Mouse (Mus musculus) heart, postnatal 0 days (tissue): Measurements from ENCODE around the gene Gm27021. TPM values are rescaled to one million over a fixed set of nuclear protein-coding genes. Genes with fewer than 3 reads are reported as not detected.
"Not testable (repeated sequence)": the region's sequence is repeated elsewhere in the genome, so short reads cannot be mapped to it uniquely, and the experiment has no call there.

Experiments
- ATAC-seq: fragments of 200-750 bp; cut with Nextera tagmentation; 2 replicates; pipeline ENCODE4 v1.8.0; 2017; ENCODE audit warnings: low read depth, moderate number of reproducible peaks, moderate library complexity; ENCODE audit not compliant: insufficient read depth
- DNase-seq: peaks from one replicate; pipeline ENCODE4 v3.0.0-alpha.2; 2016; ENCODE audit warnings: low spot score
- H3K27ac ChIP-seq: fragments of 300-500 bp; sonication (generic); 2 replicates; pipeline ENCODE4 v1.5.1; 2014; ENCODE audit warnings: low read depth, mild to moderate bottlenecking
- H3K27me3 ChIP-seq: fragments of 300-500 bp; sonication (generic); 2 replicates; pipeline ENCODE4 v1.6.1; 2014; ENCODE audit warnings: low read length, mixed read lengths; ENCODE audit not compliant: control insufficient read depth, insufficient read depth
- H3K36me3 ChIP-seq: fragments of 300-500 bp; sonication (generic); replicated peaks from 2 replicates; pipeline ENCODE4 v1.6.1; 2014; ENCODE audit warnings: low read length, mixed read lengths; ENCODE audit not compliant: control insufficient read depth, insufficient read depth
- H3K4me1 ChIP-seq: fragments of 300-500 bp; sonication (generic); 2 replicates; pipeline ENCODE4 v1.6.1; 2014; ENCODE audit warnings: antibody characterized with exemption; ENCODE audit not compliant: control insufficient read depth, insufficient read depth
- H3K4me2 ChIP-seq: fragments of 300-500 bp; sonication (generic); 2 replicates; pipeline ENCODE4 v1.6.1; 2014; ENCODE audit warnings: low read depth, mild to moderate bottlenecking, low read length, moderate library complexity
- H3K4me3 ChIP-seq: fragments of 300-500 bp; sonication (generic); 2 replicates; pipeline ENCODE4 v1.5.1; 2014; ENCODE audit warnings: low read depth, low read length
- H3K9ac ChIP-seq: fragments of 300-500 bp; sonication (generic); replicated peaks from 2 replicates; pipeline ENCODE4 v1.6.1; 2014; ENCODE audit warnings: low read depth, low read length, mixed read lengths
- H3K9me3 ChIP-seq: fragments of 300-500 bp; sonication (generic); replicated peaks from 2 replicates; pipeline ENCODE4 v1.6.1; 2016; ENCODE audit warnings: low read length; ENCODE audit not compliant: control insufficient read depth
- CTCF ChIP-seq: IDR thresholded peaks from 2 replicates; pipeline ENCODE4 v1.5.1; 2016; ENCODE audit warnings: antibody characterized with exemption, control low read depth, low read depth
- EP300 ChIP-seq: IDR thresholded peaks from 2 replicates; pipeline ENCODE4 v1.6.1; 2016; ENCODE audit warnings: antibody characterized with exemption, low read depth
- WGBS: fragments of 180-500 bp; shearing (Covaris S2); extraction: QIAGEN DNeasy Blood & Tissue Kit; methylation state at CpG from one replicate; pipeline ENCODE4 v1.1.7; 2014; 5-methylcytosine and 5-hydroxymethylcytosine counted together
- polyA plus RNA-seq: library from polyadenylated mRNA; unstranded; fragments of >200 nt; fragmentation: Nextera tagmentation; extraction: Ambion mirVana; gene quantifications from 2 replicates; pipeline ENCODE4 v1.2.1, GENCODE M21; 2015
- total RNA-seq: library from RNA; depleted of rRNA; stranded (reverse); fragments of >200 nt; gene quantifications from 2 replicates; pipeline ENCODE4 v1.2.3, GENCODE M21; 2014; ENCODE audit warnings: low replicate concordance

The Gm27021 gene
- total and polyA plus RNA-seq, 2 experiments from 2014 or later: 1.1 to 5.4 TPM

DNA sequence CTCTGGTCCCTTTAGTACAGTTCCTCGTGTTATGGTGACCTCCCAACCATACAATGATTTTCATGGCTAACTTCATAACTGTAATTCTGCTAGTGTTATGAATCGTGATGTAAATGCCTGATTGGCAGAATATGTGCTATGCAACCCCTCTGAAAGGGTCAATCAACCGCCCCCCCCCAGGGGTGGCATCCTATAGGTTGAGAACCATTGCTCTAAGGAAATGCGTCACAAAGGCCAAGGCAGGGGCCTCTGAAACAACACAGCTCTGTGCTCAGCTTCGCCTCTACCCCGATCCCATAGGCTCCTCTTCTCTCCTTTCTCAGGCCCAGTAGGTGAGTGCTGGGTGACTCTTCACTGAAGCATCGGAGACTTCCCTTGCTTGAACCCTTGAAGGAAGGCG is 17.7 kb upstream of the Gm27021 start:
- Histone ChIP-seq H3K4me2 (no peak overlapping the region), H3K36me3 (no peaks in the 10 kb centered on the region), H3K4me1 (no peaks in the 10 kb centered on the region), H3K9me3 (no peaks in the 10 kb centered on the region), H3K4me3 (no peak overlapping the region), H3K9ac (no peak overlapping the region), H3K27me3 (0 out of 2 replicates have a peak, but pooled peaks cover 6% of the 10 kb centered on the region), H3K27ac (no peak overlapping the region)
- 71% methylated on average over 8 of the region's 8 CpGs for WGBS
- ATAC-seq (no peak), DNase-seq (no peak)
- no peak for TF ChIP-seq EP300
- TF ChIP-seq CTCF: no peak

GRCm38 (mm10) chr8:120685097-120685496 is 17.2 kb upstream of the Gm27021 start:
- Histone ChIP-seq H3K4me3 (no peak overlapping the region), H3K27ac (no peak overlapping the region), H3K4me2 (no peak overlapping the region), H3K36me3 (no peaks in the 10 kb centered on the region), H3K9me3 (no peaks in the 10 kb centered on the region), H3K27me3 (0 out of 2 replicates have a peak, but pooled peaks cover 5% of the 10 kb centered on the region), H3K4me1 (no peaks in the 10 kb centered on the region), H3K9ac (no peak overlapping the region)
- WGBS: 66% methylated on average over 5 of the region's 5 CpGs
- no peak for DNase-seq
- no peak for ATAC-seq
- TF ChIP-seq EP300: no peak

DNA sequence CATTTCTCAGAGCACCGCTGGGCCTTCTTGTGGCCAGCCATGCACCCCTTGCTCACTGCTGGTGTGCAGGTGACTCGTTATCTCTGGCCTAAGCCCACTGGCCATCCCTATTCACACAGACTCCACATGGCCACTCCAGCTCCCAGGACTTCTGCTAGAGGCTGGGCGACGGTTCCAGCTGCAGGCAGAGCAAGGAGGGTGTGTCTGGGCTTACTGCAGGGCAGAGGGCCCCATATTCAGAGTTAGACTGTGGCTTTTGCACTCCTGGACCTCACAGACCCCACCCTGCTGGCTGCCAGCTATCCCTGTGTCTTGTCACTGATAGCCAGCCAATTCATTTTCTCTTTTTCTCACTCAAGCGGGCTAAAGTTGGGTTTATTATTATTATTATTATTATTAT is 16.2 kb upstream of the Gm27021 start:
- H3K27me3 ChIP-seq: 0 out of 2 replicates have a peak, but pooled peaks cover 7% of the 10 kb centered on the region
- no peak for TF ChIP-seq EP300
- TF ChIP-seq CTCF: no peak
- no peaks in the 10 kb centered on the region for H3K9me3 ChIP-seq

GRCm38 (mm10) chr8:120683602-120684001 is 15.7 kb upstream of the Gm27021 start:
- peak; percentile 60 for DNase-seq
- H3K9ac ChIP-seq: no peak overlapping the region
- TF ChIP-seq EP300 (no peak), CTCF (peak; percentile 83)
- 0 out of 2 replicates have a peak, but pooled peaks cover 7% of the 10 kb centered on the region for H3K27me3 ChIP-seq
- no peaks in the 10 kb centered on the region for H3K9me3 ChIP-seq
- ATAC-seq: peak; percentile 72
- H3K4me3 ChIP-seq: no peak overlapping the region
- WGBS: 12% methylated on average over 10 of the region's 10 CpGs
- no peaks in the 10 kb centered on the region for H3K36me3 ChIP-seq
- H3K27ac ChIP-seq: no peak overlapping the region
- no peak overlapping the region for H3K4me2 ChIP-seq
- no peaks in the 10 kb centered on the region for H3K4me1 ChIP-seq

More for the DNA sequence above, 16.2 kb upstream of the Gm27021 start:
- WGBS: 70% methylated on average over 5 of the region's 5 CpGs
- H3K4me1 ChIP-seq: no peaks in the 10 kb centered on the region
- no peak overlapping the region for H3K4me3 ChIP-seq
- no peaks in the 10 kb centered on the region for H3K36me3 ChIP-seq
- DNase-seq: no peak
- ATAC-seq: no peak
- H3K4me2 ChIP-seq: no peak overlapping the region
- no peak overlapping the region for H3K27ac ChIP-seq
- no peak overlapping the region for H3K9ac ChIP-seq

GRCm38 (mm10) chr8:120681113-120681512 is 13.2 kb upstream of the Gm27021 start:
- H3K4me1 ChIP-seq: no peaks in the 10 kb centered on the region
- no peak for DNase-seq
- 61% methylated on average over 10 of the region's 10 CpGs for WGBS
- H3K9ac ChIP-seq: no peak overlapping the region
- ATAC-seq: no peak
- no peak for TF ChIP-seq CTCF
- TF ChIP-seq EP300: no peak
- no peak overlapping the region for H3K27ac ChIP-seq
- H3K4me3 ChIP-seq: no peak overlapping the region
- no peaks in the 10 kb centered on the region for H3K9me3 ChIP-seq
- H3K4me2 ChIP-seq: no peak overlapping the region
- 0 out of 2 replicates have a peak, but pooled peaks cover 11% of the 10 kb centered on the region for H3K36me3 ChIP-seq
- 0 out of 2 replicates have a peak, but pooled peaks cover 7% of the 10 kb centered on the region for H3K27me3 ChIP-seq

GRCm38 (mm10) chr8:120680405-120680804 is 12.5 kb upstream of the Gm27021 start:
- not testable (repeated sequence) for H3K4me3 ChIP-seq, H3K4me1 ChIP-seq, DNase-seq, H3K9ac ChIP-seq, H3K9me3 ChIP-seq, ATAC-seq, H3K27me3 ChIP-seq, H3K4me2 ChIP-seq, H3K27ac ChIP-seq
- H3K36me3 ChIP-seq: peaks cover 18% of the 10 kb centered on the region; the same call in 1 of the 2 replicates
- WGBS: 50% methylated on average over 7 of the region's 7 CpGs
- peak; percentile 64 for TF ChIP-seq CTCF
